ENCODE assay signal across 9 mouse cellular contexts in the genomic region with DNA sequence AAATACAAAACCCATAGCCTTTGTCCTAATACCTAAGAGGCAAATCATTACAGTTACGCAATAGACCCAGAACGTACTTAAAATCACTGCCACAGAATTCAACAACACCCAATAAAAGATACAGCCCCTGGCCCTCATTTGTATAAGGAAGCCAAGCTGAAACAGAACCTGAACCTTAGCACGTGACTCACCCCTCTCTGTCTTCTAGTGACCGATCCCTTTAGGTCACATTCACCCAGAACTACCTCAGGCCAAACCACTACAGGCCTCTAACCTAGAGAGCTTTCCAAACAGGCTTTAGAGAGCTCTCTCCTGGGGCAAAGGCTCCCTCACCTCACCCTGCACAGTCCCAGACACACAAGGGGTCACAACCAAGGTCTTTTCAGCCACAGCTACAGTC. TPM values are rescaled to one million over a fixed set of nuclear protein-coding genes. Genes with fewer than 3 reads are reported as not detected.
A peak's percentile ranks its signal among the peaks of the same experiment; 100 is the strongest.
DNase-seq lines count a peak whose midpoint lies in the region; ATAC-seq and TF ChIP-seq lines count a peak whose summit lies in the region.
"Had no signal": no experiment of that assay in that cellular context is flagged by ENCODE, and none has a peak within 500 bp of the region (broad histone marks: within the 10 kb centered on the region; RNA-seq: fewer than 3 reads in every experiment).

No protein-coding gene starts in this region.

- peaks cover 52% of the 10 kb centered on the region for H3K79me2 ChIP-seq in liver, adult 2 months (ENCODE audit: control insufficient read depth, insufficient read depth, low read length)
- peaks cover 99% of the 10 kb centered on the region for H3K79me2 ChIP-seq in myocyte (ENCODE audit: control insufficient read depth, insufficient read depth)

- no peak overlapping the region for H3ac ChIP-seq in myocyte (ENCODE audit: control insufficient read depth, insufficient read length)

- TF ChIP-seq CTCF in liver, adult 2 months (IDR thresholded peaks at IDR 0.05; ENCODE audit: low read depth, low read length), result no peak

- WGBS in liver, adult 2 months, result 14% methylated on average over 4 of the region's 4 CpGs
- 79% methylated on average over 4 of the region's 4 CpGs for WGBS in embryonic facial prominence, embryonic 15.5 days
- 64% methylated on average over 4 of the region's 4 CpGs for WGBS in kidney, embryonic 16.5 days
- WGBS in forebrain, embryonic 10.5 days, result 93% methylated on average over 4 of the region's 4 CpGs

- H3K36me3 ChIP-seq in liver, adult 2 months (ENCODE audit: control insufficient read depth, insufficient read depth, low read length), result no peaks in the 10 kb centered on the region
- no peaks in the 10 kb centered on the region for H3K36me3 ChIP-seq in embryonic facial prominence, embryonic 15.5 days
- no peaks in the 10 kb centered on the region for H3K36me3 ChIP-seq in kidney, embryonic 16.5 days (ENCODE audit: insufficient read depth, low read length)
- H3K36me3 ChIP-seq in myocyte (ENCODE audit: control insufficient read depth, insufficient read depth), result no peaks in the 10 kb centered on the region
- peaks cover 7% of the 10 kb centered on the region; the same call in 1 of the 2 replicates for H3K36me3 ChIP-seq in forebrain, embryonic 10.5 days (replicated peaks)

- no peaks in the 10 kb centered on the region for H3K27me3 ChIP-seq in liver, adult 2 months (ENCODE audit: control insufficient read depth, insufficient read depth, low read length)
- no peaks in the 10 kb centered on the region for H3K27me3 ChIP-seq in embryonic facial prominence, embryonic 15.5 days
- H3K27me3 ChIP-seq in kidney, embryonic 16.5 days (ENCODE audit: insufficient read depth, low read length), result no peaks in the 10 kb centered on the region
- no peaks in the 10 kb centered on the region for H3K27me3 ChIP-seq in myocyte (ENCODE audit: control insufficient read depth, insufficient read depth, insufficient read length)
- H3K27me3 ChIP-seq in forebrain, embryonic 10.5 days (ENCODE audit: poor library complexity, severe bottlenecking), result no peaks in the 10 kb centered on the region

- H3K27ac ChIP-seq in liver, adult 2 months (replicated peaks; ENCODE audit: insufficient read depth, low read depth, low read length), result peak overlapping the region; percentile 92
- H3K27ac ChIP-seq in embryonic facial prominence, embryonic 15.5 days (replicated peaks), result peak overlapping the region; percentile 39
- H3K27ac ChIP-seq in kidney, embryonic 16.5 days (ENCODE audit: low read length), result peak overlapping the region; percentile 94; the same call in 1 of the 2 replicates
- no peak overlapping the region for H3K27ac ChIP-seq in forebrain, embryonic 10.5 days

- no peak for TF ChIP-seq POLR2A in liver, adult 2 months (IDR thresholded peaks at IDR 0.05; ENCODE audit: extremely low read depth, insufficient read depth, low read length)
- TF ChIP-seq POLR2A in myocyte (IDR thresholded peaks at IDR 0.05; ENCODE audit: insufficient read length, low read depth), result no peak

- no peak overlapping the region for H3K4me3 ChIP-seq in liver, adult 2 months (ENCODE audit: insufficient read depth, low read depth, low read length)
- H3K4me3 ChIP-seq in embryonic facial prominence, embryonic 15.5 days (replicated peaks), result no peak overlapping the region
- no peak overlapping the region for H3K4me3 ChIP-seq in kidney, embryonic 16.5 days (ENCODE audit: low read length)
- H3K4me3 ChIP-seq in myocyte, result no peak overlapping the region
- no peak overlapping the region for H3K4me3 ChIP-seq in forebrain, embryonic 10.5 days

- ATAC-seq in embryonic facial prominence, embryonic 15.5 days (ENCODE audit: insufficient number of reproducible peaks, low FRiP score, low TSS enrichment, low read depth), result no peak
- ATAC-seq in kidney, embryonic 16.5 days (ENCODE audit: low FRiP score, low TSS enrichment), result no peak

- DNase-seq in liver, adult 2 months (ENCODE audit: extremely low read depth, low read depth, low spot score), result peak; percentile 96
- DNase-seq in liver, result no peak
- DNase-seq in forebrain, embryonic 10.5 days (ENCODE audit: extremely low spot score, low spot score), result no peak
- DNase-seq in cerebellum, adult 11-12 months, result no peak
- no peak for DNase-seq in neural tube, embryonic 10.5 days (ENCODE audit: extremely low spot score, low spot score)
- DNase-seq: gastrocnemius, postnatal 14 days had no signal

- no peaks in the 10 kb centered on the region for H3K9me3 ChIP-seq in embryonic facial prominence, embryonic 15.5 days (replicated peaks)
- H3K9me3 ChIP-seq in kidney, embryonic 16.5 days (ENCODE audit: low read length), result no peaks in the 10 kb centered on the region
- H3K9me3 ChIP-seq in forebrain, embryonic 10.5 days, result no peaks in the 10 kb centered on the region

- H3K4me1 ChIP-seq in liver, adult 2 months (ENCODE audit: control insufficient read depth, insufficient read depth, low read length), result peaks cover 51% of the 10 kb centered on the region
- peaks cover 79% of the 10 kb centered on the region for H3K4me1 ChIP-seq in embryonic facial prominence, embryonic 15.5 days
- peaks cover 70% of the 10 kb centered on the region for H3K4me1 ChIP-seq in kidney, embryonic 16.5 days (ENCODE audit: insufficient read depth, low read length)
- H3K4me1 ChIP-seq in forebrain, embryonic 10.5 days, result peaks cover 39% of the 10 kb centered on the region

- peak overlapping the region; percentile 35; the same call in 1 of the 2 replicates for H3K9ac ChIP-seq in liver, adult 2 months (ENCODE audit: low read depth, low read length)
- H3K9ac ChIP-seq in embryonic facial prominence, embryonic 15.5 days, result no peak overlapping the region
- H3K9ac ChIP-seq in kidney, embryonic 16.5 days (replicated peaks; ENCODE audit: low read length), result peak overlapping the region; percentile 37; the same call in 1 of the 2 replicates

- H3K4me2 ChIP-seq in embryonic facial prominence, embryonic 15.5 days (replicated peaks), result no peak overlapping the region
- H3K4me2 ChIP-seq in kidney, embryonic 16.5 days (replicated peaks; ENCODE audit: low read depth, low read length), result no peak overlapping the region
- H3K4me2 ChIP-seq in myocyte (ENCODE audit: low read depth), result peak overlapping the region; percentile 64

TF ChIP-seq in myocyte, 11 proteins besides CTCF, POLR2A, EP300 and RAD21:
- TF ChIP-seq USF1 (IDR thresholded peaks at IDR 0.05; ENCODE audit: low read depth) (peak; percentile 60), CEBPB (IDR thresholded peaks at IDR 0.05; ENCODE audit: insufficient read depth, poor library complexity, severe bottlenecking) (peak; percentile 90), E2F4 (IDR thresholded peaks at IDR 0.05; ENCODE audit: insufficient read depth) (no peak)
TF ChIP-seq in myocyte: peak in this region for 2.

RNA-seq across cellular contexts. Expression of gene B4galt1, which starts 6.6 kb away (rescaled TPM):
- total RNA-seq in liver, adult 2 months (2014; rRNA removed), result 11.0 and 13.8 TPM in 2 replicates
- polyA plus RNA-seq in liver, adult 2 months (2012; rRNA removed), result 20.7 and 28.1 TPM in 2 replicates
- 59.7 and 61.3 TPM in 2 replicates for polyA plus RNA-seq in embryonic facial prominence, embryonic 15.5 days (2015; fragmentation: Nextera tagmentation; extraction: Ambion mirVana)
- 47.5 and 48.0 TPM in 2 replicates for polyA plus RNA-seq in kidney, embryonic 16.5 days (2015; fragmentation: Nextera tagmentation; extraction: Ambion mirVana)
- polyA plus RNA-seq in myocyte (2012; fragmentation: generic; extraction: Trizol), result 37.7 TPM
- polyA plus RNA-seq in forebrain, embryonic 10.5 days (2016; fragmentation: Nextera tagmentation; extraction: Ambion mirVana), result 20.1 TPM in 2 replicates
